Mouse (Mus musculus): ENCODE measurements around the gene Kras. TPM values are rescaled to one million over a fixed set of nuclear protein-coding genes. Genes with fewer than 3 reads are reported as not detected.

The Kras gene
- total RNA-seq, 2 experiments from 2014 or later = 29.2 to 32.5 TPM

- DNase-seq = no peak
- intact Hi-C loops (cut with DNase I) = no loop called here
These were observed 51.9 kb downstream of the Kras start for GRCm38 (mm10) chr6:145197949-145198686.

GRCm38 (mm10) chr6:145193446-145193845 is 56.6 kb downstream of the Kras start:
- DNase-seq = no peak
- intact Hi-C loops (cut with DNase I) = no loop called here

- DNase-seq = no peak
- intact Hi-C loops (cut with DNase I) = no loop called here
These were observed 57.0 kb downstream of the Kras start for GRCm38 (mm10) chr6:145193038-145193437.

- peak; percentile 18 to 24 for DNase-seq
These were observed 62.6 kb downstream of the Kras start for GRCm38 (mm10) chr6:145187093-145188088.

GRCm38 (mm10) chr6:145186096-145186495 is 63.9 kb downstream of the Kras start:
- no peak for DNase-seq
- intact Hi-C loops (cut with DNase I) = loop anchor here (2.0 kb wide), 1 partner anchor 157 kb away; no protein-coding TSS in a partner anchor

More at GRCm38 (mm10) chr6:145187093-145188088, 62.6 kb downstream of the Kras start:
- intact Hi-C loops (cut with DNase I) = loop anchor here (1.0 to 2.0 kb wide), 2 partner anchors 99 to 155 kb away; no protein-coding TSS in a partner anchor

GRCm38 (mm10) chr6:145182044-145182443 is 68.0 kb downstream of the Kras start:
- intact Hi-C loops (cut with DNase I) = loop anchor here (5.0 kb wide), 1 partner anchor 60 kb away; no protein-coding TSS in a partner anchor
- DNase-seq = peak; percentile 55 to 57

- peak; percentile 50 to 72 for DNase-seq
- intact Hi-C loops (cut with DNase I) = loop anchor here (2.0 to 5.0 kb wide), 2 partner anchors 57 to 163 kb away; no protein-coding TSS in a partner anchor
These were observed 70.4 kb downstream of the Kras start for GRCm38 (mm10) chr6:145179665-145180064.

- DNase-seq = no peak
- intact Hi-C loops (cut with DNase I) = no loop called here
These were observed 73.6 kb downstream of the Kras start for GRCm38 (mm10) chr6:145176474-145176873.

- intact Hi-C loops (cut with DNase I) = no loop called here
- DNase-seq = no peak
These were observed 74.5 kb downstream of the Kras start for GRCm38 (mm10) chr6:145175571-145175981.

- intact Hi-C loops (cut with DNase I) = no loop called here
- DNase-seq = peak; percentile 86 to 91
These were observed 76.3 kb downstream of the Kras start for GRCm38 (mm10) chr6:145173781-145174191.

GRCm38 (mm10) chr6:145171892-145172606 is 78.0 kb downstream of the Kras start:
- intact Hi-C loops (cut with DNase I) = no loop called here
- no peak for DNase-seq

Other genes starting within 250 kb of the Kras start
- gene Bcat1, start 174.1 kb downstream of the Kras start, total RNA-seq (2021) = 1 to 10 TPM in 1 of 2 experiments, under 1 TPM in 1; 0.69 to 1.5 TPM
- 1 to 10 TPM; 1.5 to 1.7 TPM for gene Lrmp, start 134.6 kb downstream of the Kras start, total RNA-seq (2021)
- gene Casc1, start 39.2 kb downstream of the Kras start, total RNA-seq (2021) = 1 to 10 TPM; 1.1 to 1.4 TPM
- 100 to 1,000 TPM; 103 to 119 TPM for gene Etfrf1, start 39.1 kb downstream of the Kras start, total RNA-seq (2021)

All from heart, postnatal 36 days (tissue).